Mouse (Mus musculus): ENCODE results near the gene Max.

The Max gene

GRCm38 (mm10) chr12:76954698-76955423, 7.1 kb downstream of the Max start:
- DNase-seq (ENCODE audit: low read depth, low spot score): no peak

DNA sequence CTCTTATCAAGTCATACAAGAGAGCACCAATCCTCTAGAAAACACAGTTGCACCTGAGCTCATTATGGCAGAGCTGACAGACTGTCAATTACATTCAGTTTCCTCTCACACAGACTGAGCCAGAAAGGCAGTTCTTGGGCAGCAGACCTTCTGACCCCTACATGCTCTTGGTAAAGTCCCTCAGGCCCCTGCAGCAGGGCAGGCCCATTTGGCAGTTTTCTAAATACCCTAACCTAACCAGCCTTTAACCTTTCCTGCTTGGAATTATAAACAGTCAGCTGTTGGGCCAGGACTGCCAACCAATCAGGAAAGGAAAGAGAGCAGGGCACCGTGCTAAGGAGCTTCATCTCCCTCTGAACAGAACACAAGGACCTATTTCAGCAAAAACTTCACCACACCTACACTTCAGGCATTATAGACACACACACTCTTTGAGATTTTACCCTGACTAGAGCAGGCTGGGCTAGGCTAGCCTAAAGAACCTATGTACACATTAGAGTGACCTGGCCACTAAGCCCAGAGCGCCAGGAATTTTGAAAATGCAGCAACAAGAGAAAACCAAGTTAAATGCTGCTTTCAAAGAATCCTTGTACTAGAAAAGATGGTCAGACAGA, 8.1 kb downstream of the Max start:
- no peak for DNase-seq (ENCODE audit: low read depth, low spot score)

DNA sequence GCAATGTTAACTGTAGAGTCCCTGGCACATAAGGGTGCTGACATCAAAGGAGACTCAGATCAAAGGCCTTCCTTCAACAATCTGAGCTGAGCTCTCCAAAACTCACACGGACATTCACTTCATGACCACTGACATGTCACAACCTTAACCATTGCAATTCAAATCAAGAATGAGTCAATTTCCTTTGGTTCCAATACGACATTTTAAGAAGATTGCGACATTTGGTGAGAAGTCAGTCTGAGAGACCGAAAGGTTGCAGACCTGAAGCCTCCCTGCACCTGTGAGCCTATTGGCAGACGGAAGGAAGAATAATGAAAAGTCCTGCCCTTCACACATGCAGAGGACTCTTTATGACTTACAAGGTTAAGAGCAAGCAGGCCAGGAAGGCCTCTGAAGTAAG, 11.7 kb downstream of the Max start:
- peak; percentile 26 for DNase-seq (ENCODE audit: low read depth, low spot score)

GRCm38 (mm10) chr12:76948781-76949180, 13.2 kb downstream of the Max start:
- DNase-seq (ENCODE audit: low read depth, low spot score): no peak

GRCm38 (mm10) chr12:76948185-76948584, 13.8 kb downstream of the Max start:
- DNase-seq (ENCODE audit: low read depth, low spot score): no peak

DNA sequence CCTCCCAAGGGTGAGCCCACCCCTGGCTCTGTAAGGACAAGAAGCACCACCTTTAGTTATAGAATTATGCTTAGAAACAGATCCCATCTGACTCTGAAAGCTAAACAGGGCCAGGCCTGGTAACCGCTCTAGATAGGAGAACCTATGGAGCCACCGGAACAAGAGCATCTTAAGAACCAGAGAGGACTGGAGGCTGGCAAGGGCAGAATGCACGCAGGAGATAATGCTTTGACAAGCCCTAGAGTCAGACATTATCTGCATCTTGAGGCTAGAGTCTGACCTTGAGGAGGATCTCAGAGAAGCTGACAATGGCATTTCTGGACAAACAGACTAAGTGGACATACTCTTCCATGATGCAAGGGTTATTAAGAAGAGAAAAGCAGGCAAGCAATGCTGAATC, 14.5 kb downstream of the Max start:
- no peak for DNase-seq (ENCODE audit: low read depth, low spot score)

GRCm38 (mm10) chr12:76943466-76943865, 18.5 kb downstream of the Max start:
- no peak for DNase-seq (ENCODE audit: low read depth, low spot score)

DNA sequence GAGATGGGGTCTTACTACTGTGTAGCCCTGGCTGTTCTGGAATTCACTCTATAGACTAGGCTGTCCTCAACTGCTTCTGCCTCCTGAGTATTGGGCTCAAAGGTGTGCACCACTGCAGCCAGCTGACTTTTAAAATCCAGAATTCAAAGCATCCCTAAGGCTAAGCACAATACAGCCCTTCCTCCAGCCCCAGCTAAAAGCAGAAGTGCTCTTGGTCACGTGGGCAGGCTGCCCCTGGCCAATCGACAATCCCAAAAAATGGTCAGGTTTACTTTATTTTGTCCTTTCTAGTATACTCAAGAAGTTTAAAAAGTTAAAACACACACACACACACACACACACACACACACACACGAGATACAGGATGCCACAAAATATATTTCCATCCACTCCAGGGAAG, 19.0 kb downstream of the Max start:
- no peak for DNase-seq (ENCODE audit: low read depth, low spot score)

DNA sequence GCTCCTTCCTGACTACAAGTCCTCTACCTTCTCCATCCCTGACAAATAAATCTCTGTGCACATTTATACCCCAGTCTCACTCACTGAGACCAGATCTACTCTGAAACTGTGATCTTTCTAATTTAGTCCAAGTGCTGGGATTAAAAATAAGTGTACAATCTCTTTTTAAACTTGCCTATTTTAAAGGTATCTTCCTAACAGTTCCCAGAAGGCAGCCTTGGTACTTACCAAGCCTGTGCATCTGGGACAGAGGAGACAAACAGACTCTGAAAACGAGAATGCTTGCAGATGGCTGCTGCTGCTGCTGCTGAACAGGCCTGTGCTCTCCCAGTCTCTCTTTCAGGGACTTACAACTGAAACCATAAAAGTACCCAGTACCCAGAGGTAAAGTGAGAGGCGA, 19.5 kb downstream of the Max start:
- no peak for DNase-seq (ENCODE audit: low read depth, low spot score)

DNA sequence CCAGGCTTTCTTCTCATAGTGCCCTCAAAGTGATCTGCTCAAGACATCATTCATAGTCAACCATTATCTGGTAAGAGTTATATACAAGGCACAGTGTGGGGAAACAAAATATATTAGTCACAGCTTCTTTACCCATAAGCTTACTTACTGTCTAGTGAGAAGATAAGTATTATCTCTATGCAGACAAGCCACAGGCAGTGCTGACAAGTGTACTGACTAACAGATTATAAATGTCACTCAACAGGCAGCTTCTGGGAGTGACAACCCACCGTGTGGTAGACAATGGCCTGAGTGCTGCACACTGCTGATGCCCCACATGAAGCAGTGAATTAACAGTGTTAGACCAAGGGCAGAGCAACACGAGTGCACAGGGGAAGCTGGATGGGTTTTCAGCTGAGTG, 20.5 kb downstream of the Max start:
- DNase-seq (ENCODE audit: low read depth, low spot score): no peak

DNA sequence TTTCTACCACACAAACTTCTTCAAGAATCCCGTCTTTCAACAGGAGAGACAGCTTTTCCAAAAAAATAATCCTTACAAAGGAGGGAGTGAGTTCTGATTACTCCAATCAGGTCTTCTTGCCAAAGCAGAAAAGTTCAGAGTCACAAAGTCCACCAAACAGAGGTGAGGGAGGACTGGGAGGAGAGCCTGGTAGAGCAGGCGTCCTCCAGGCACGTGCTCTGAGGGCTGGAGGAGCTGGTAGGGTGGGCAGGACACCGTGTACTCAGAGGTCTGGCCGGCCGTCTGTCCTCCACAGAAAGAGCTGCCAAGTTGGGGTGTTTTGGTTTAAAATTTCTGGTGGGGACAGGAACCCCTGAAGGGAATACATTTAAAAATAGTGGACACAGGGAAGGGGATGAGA, 24.0 kb downstream of the Max start:
- no peak for DNase-seq (ENCODE audit: low read depth, low spot score)

- no peak for DNase-seq (ENCODE audit: low read depth, low spot score)
These were observed 25.8 kb downstream of the Max start for GRCm38 (mm10) chr12:76936211-76936610.

GRCm38 (mm10) chr12:76934438-76934837, 27.6 kb downstream of the Max start:
- no peak for DNase-seq (ENCODE audit: low read depth, low spot score)

GRCm38 (mm10) chr12:76932688-76933060, 29.3 kb downstream of the Max start:
- DNase-seq (ENCODE audit: low read depth, low spot score): peak; percentile 14

- DNase-seq (ENCODE audit: low read depth, low spot score): no peak
These were observed 30.0 kb downstream of the Max start for GRCm38 (mm10) chr12:76931739-76932687.

- no peak for DNase-seq (ENCODE audit: low read depth, low spot score)
These were observed 31.8 kb downstream of the Max start for GRCm38 (mm10) chr12:76930177-76930576.

- no peak for DNase-seq (ENCODE audit: low read depth, low spot score)
These were observed 34.5 kb downstream of the Max start for GRCm38 (mm10) chr12:76927539-76927938.

- no peak for DNase-seq (ENCODE audit: low read depth, low spot score)
These were observed 35.0 kb downstream of the Max start for GRCm38 (mm10) chr12:76927012-76927411.

- no peak for DNase-seq (ENCODE audit: low read depth, low spot score)
These were observed 35.6 kb downstream of the Max start for GRCm38 (mm10) chr12:76926338-76926945.

- no peak for DNase-seq (ENCODE audit: low read depth, low spot score)
These were observed 36.9 kb downstream of the Max start for GRCm38 (mm10) chr12:76924904-76925604.

GRCm38 (mm10) chr12:76923118-76923517, 38.9 kb downstream of the Max start:
- peak; percentile 37 for DNase-seq (ENCODE audit: low read depth, low spot score)
